Mouse (Mus musculus) CH12.LX (cell line): ENCODE data around the gene Card11.

ENCODE experiments used
- NELFE ChIP-seq: IDR thresholded peaks from 2 replicates; pipeline ENCODE4 v1.6.1; 2011; ENCODE audit warnings: low read depth, low read length, improper control_type of control experiment
- RCOR1 ChIP-seq: conservative IDR thresholded peaks from 2 replicates; pipeline ENCODE4 v1.6.1; 2012; ENCODE audit warnings: low read depth, mild to moderate bottlenecking, inconsistent platforms, low read length, improper control_type of control experiment
- SMC3 ChIP-seq: IDR thresholded peaks from 2 replicates; pipeline ENCODE4 v1.6.1; 2011; ENCODE audit warnings: low read depth, low read length, improper control_type of control experiment
- ZNF384 ChIP-seq: IDR thresholded peaks from 2 replicates; pipeline ENCODE4 v1.6.1; 2012; ENCODE audit warnings: low read depth, low read length, improper control_type of control experiment, inconsistent platforms

- TF ChIP-seq RCOR1 (no peak), SMC3 (no peak), NELFE (no peak), ZNF384 (no peak)
Observed at GRCm38 (mm10) chr5:140946034-140946433, 54.3 kb downstream of the Card11 start.
